Mouse (Mus musculus) forebrain, embryonic 11.5 days (tissue): ENCODE data around the gene Kmt2a. TPM values are rescaled to one million over a fixed set of nuclear protein-coding genes. Genes with fewer than 3 reads are reported as not detected.

Experiments used
- ATAC-seq: fragments of 200-750 bp; cut with Nextera tagmentation; replicated peaks from 2 replicates; pipeline ENCODE4 v1.8.0; 2017; ENCODE audit warnings: moderate TSS enrichment; ENCODE audit not compliant: low FRiP score
- DNase-seq: peaks from one replicate; pipeline ENCODE4 v3.0.0-alpha.2; 2017; ENCODE audit warnings: low spot score
- H3K27ac ChIP-seq: fragments of 300-500 bp; sonication (generic); 2 replicates; pipeline ENCODE4 v1.5.1; 2014; ENCODE audit warnings: low read depth, low read length
- H3K27me3 ChIP-seq: fragments of 300-500 bp; sonication (generic); 2 replicates; pipeline ENCODE4 v1.6.1; 2014; ENCODE audit warnings: mild to moderate bottlenecking, low read length, mixed read lengths; ENCODE audit not compliant: control insufficient read depth, insufficient read depth
- H3K36me3 ChIP-seq: fragments of 300-500 bp; sonication (generic); 2 replicates; pipeline ENCODE4 v1.6.1; 2014; ENCODE audit warnings: mild to moderate bottlenecking, low read length, moderate library complexity, mixed read lengths; ENCODE audit not compliant: control insufficient read depth, insufficient read depth
- H3K4me1 ChIP-seq: fragments of 300-500 bp; sonication (generic); replicated peaks from 2 replicates; pipeline ENCODE4 v1.6.1; 2014; ENCODE audit warnings: low read length, mixed read lengths; ENCODE audit not compliant: control insufficient read depth, insufficient read depth
- H3K4me2 ChIP-seq: fragments of 300-500 bp; sonication (generic); 2 replicates; pipeline ENCODE4 v1.6.1; 2014; ENCODE audit warnings: low read depth, mild to moderate bottlenecking, low read length, moderate library complexity, mixed read lengths; ENCODE audit not compliant: severe bottlenecking
- H3K4me3 ChIP-seq: fragments of 300-500 bp; sonication (generic); 2 replicates; pipeline ENCODE4 v1.5.1; 2014; ENCODE audit warnings: low read depth, low read length
- H3K9ac ChIP-seq: fragments of 300-500 bp; sonication (generic); 2 replicates; pipeline ENCODE4 v1.6.1; 2014; ENCODE audit warnings: low read length
- H3K9me3 ChIP-seq: fragments of 300-500 bp; sonication (generic); 2 replicates; pipeline ENCODE4 v1.6.1; 2016; ENCODE audit warnings: low read length, mixed read lengths; ENCODE audit not compliant: control insufficient read depth
- WGBS: fragments of 180-500 bp; shearing (Covaris S2); extraction: QIAGEN DNeasy Blood & Tissue Kit; methylation state at CpG from one replicate; pipeline ENCODE4 v1.1.7; 2014; 5-methylcytosine and 5-hydroxymethylcytosine counted together
- polyA plus RNA-seq: library from polyadenylated mRNA; unstranded; fragments of >200 nt; fragmentation: Nextera tagmentation; extraction: Ambion mirVana; gene quantifications from 2 replicates; pipeline ENCODE4 v1.2.1, GENCODE M21; 2014

Kmt2a gene
- polyA plus RNA-seq, 1 experiment from 2014 or later, result 23.2 TPM

GRCm38 (mm10) chr9:44858657-44859056 is 22.4 kb downstream of the Kmt2a start:
- Histone ChIP-seq H3K36me3 (peaks cover 2% of the 10 kb centered on the region; the same call in 1 of the 2 replicates), H3K9me3 (no peaks in the 10 kb centered on the region; the same call in 1 of the 2 replicates), H3K27ac (no peak overlapping the region), H3K9ac (no peak overlapping the region), H3K4me3 (no peak overlapping the region), H3K27me3 (no peaks in the 10 kb centered on the region), H3K4me2 (no peak overlapping the region), H3K4me1 (no peaks in the 10 kb centered on the region)
- no peak for ATAC-seq
- WGBS, result 86% methylated on average over 3 of the region's 3 CpGs
- DNase-seq, result no peak

- H3K9ac ChIP-seq, result no peak overlapping the region
- ATAC-seq, result no peak
- H3K27me3 ChIP-seq, result no peaks in the 10 kb centered on the region
- H3K4me1 ChIP-seq, result no peaks in the 10 kb centered on the region
- no peak overlapping the region for H3K27ac ChIP-seq
- no peak overlapping the region for H3K4me3 ChIP-seq
- no peak for DNase-seq
- WGBS, result 92% methylated on average over 17 of the region's 17 CpGs
- no peaks in the 10 kb centered on the region; the same call in 1 of the 2 replicates for H3K9me3 ChIP-seq
- H3K36me3 ChIP-seq, result peaks cover 2% of the 10 kb centered on the region; the same call in 1 of the 2 replicates
- no peak overlapping the region for H3K4me2 ChIP-seq
Observed at GRCm38 (mm10) chr9:44857405-44857992, 23.6 kb downstream of the Kmt2a start.

GRCm38 (mm10) chr9:44855153-44855552 is 25.9 kb downstream of the Kmt2a start:
- Histone ChIP-seq H3K27me3 (no peaks in the 10 kb centered on the region), H3K27ac (no peak overlapping the region), H3K36me3 (no peaks in the 10 kb centered on the region), H3K9ac (no peak overlapping the region), H3K9me3 (no peaks in the 10 kb centered on the region), H3K4me3 (no peak overlapping the region), H3K4me2 (no peak overlapping the region), H3K4me1 (no peaks in the 10 kb centered on the region)
- 89% methylated on average over 6 of the region's 6 CpGs for WGBS
- DNase-seq, result no peak
- no peak for ATAC-seq

- H3K4me2 ChIP-seq, result no peak overlapping the region
- no peak overlapping the region for H3K4me3 ChIP-seq
- no peak overlapping the region for H3K9ac ChIP-seq
- no peak overlapping the region for H3K27ac ChIP-seq
- H3K36me3 ChIP-seq, result peaks cover 22% of the 10 kb centered on the region
- WGBS, result 89% methylated on average over 6 of the region's 6 CpGs
- H3K27me3 ChIP-seq, result no peaks in the 10 kb centered on the region
- DNase-seq (no peak), ATAC-seq (no peak)
- H3K4me1 ChIP-seq, result no peaks in the 10 kb centered on the region
- H3K9me3 ChIP-seq, result no peaks in the 10 kb centered on the region
Observed at GRCm38 (mm10) chr9:44847446-44847845, 33.6 kb downstream of the Kmt2a start.

GRCm38 (mm10) chr9:44841241-44841640 is 39.9 kb downstream of the Kmt2a start:
- Histone ChIP-seq H3K4me3 (no peak overlapping the region), H3K27me3 (no peaks in the 10 kb centered on the region), H3K27ac (no peak overlapping the region), H3K4me2 (no peak overlapping the region), H3K9ac (no peak overlapping the region), H3K9me3 (no peaks in the 10 kb centered on the region), H3K36me3 (peaks cover 29% of the 10 kb centered on the region), H3K4me1 (no peaks in the 10 kb centered on the region)
- 87% methylated on average over 10 of the region's 10 CpGs for WGBS
- ATAC-seq (no peak), DNase-seq (no peak)

GRCm38 (mm10) chr9:44836439-44836838 is 44.7 kb downstream of the Kmt2a start:
- WGBS, result 55% methylated on average over 7 of the region's 7 CpGs
- H3K9ac ChIP-seq, result no peak overlapping the region
- H3K27ac ChIP-seq, result no peak overlapping the region
- DNase-seq (peak; percentile 89), ATAC-seq (no peak)
- no peaks in the 10 kb centered on the region for H3K4me1 ChIP-seq
- H3K27me3 ChIP-seq, result no peaks in the 10 kb centered on the region
- H3K9me3 ChIP-seq, result no peaks in the 10 kb centered on the region
- H3K4me2 ChIP-seq, result no peak overlapping the region
- peaks cover 30% of the 10 kb centered on the region for H3K36me3 ChIP-seq
- no peak overlapping the region for H3K4me3 ChIP-seq

GRCm38 (mm10) chr9:44832356-44832755 is 48.7 kb downstream of the Kmt2a start:
- Histone ChIP-seq H3K4me2 (no peak overlapping the region), H3K4me3 (no peak overlapping the region), H3K36me3 (peaks cover 36% of the 10 kb centered on the region), H3K9me3 (no peaks in the 10 kb centered on the region), H3K27ac (no peak overlapping the region), H3K9ac (no peak overlapping the region), H3K27me3 (no peaks in the 10 kb centered on the region), H3K4me1 (no peaks in the 10 kb centered on the region)
- WGBS, result 93% methylated on average over 4 of the region's 4 CpGs
- ATAC-seq, result no peak
- DNase-seq, result no peak

- no peaks in the 10 kb centered on the region for H3K27me3 ChIP-seq
- H3K4me1 ChIP-seq, result no peaks in the 10 kb centered on the region
- ATAC-seq (no peak), DNase-seq (no peak)
- peaks cover 40% of the 10 kb centered on the region for H3K36me3 ChIP-seq
- H3K9ac ChIP-seq, result no peak overlapping the region
- H3K4me2 ChIP-seq, result no peak overlapping the region
- H3K27ac ChIP-seq, result no peak overlapping the region
- 78% methylated on average over 2 of the region's 2 CpGs for WGBS
- H3K4me3 ChIP-seq, result no peak overlapping the region
- H3K9me3 ChIP-seq, result no peaks in the 10 kb centered on the region
Observed at GRCm38 (mm10) chr9:44830506-44830905, 50.6 kb downstream of the Kmt2a start.

GRCm38 (mm10) chr9:44828944-44829343 is 52.2 kb downstream of the Kmt2a start:
- DNase-seq (no peak), ATAC-seq (no peak)
- Histone ChIP-seq H3K4me1 (no peaks in the 10 kb centered on the region), H3K27ac (no peak overlapping the region), H3K4me2 (no peak overlapping the region), H3K36me3 (peaks cover 44% of the 10 kb centered on the region), H3K4me3 (no peak overlapping the region), H3K9ac (no peak overlapping the region), H3K9me3 (no peaks in the 10 kb centered on the region), H3K27me3 (no peaks in the 10 kb centered on the region)
- 96% methylated on average over 11 of the region's 11 CpGs for WGBS
